Mouse (Mus musculus) heart, postnatal 0 days (tissue): Measurements from ENCODE around the gene Lyve1.

Source experiments
- CTCF ChIP-seq: IDR thresholded peaks from 2 replicates; pipeline ENCODE4 v1.5.1; 2016; ENCODE audit warnings: antibody characterized with exemption, control low read depth, low read depth
- EP300 ChIP-seq: IDR thresholded peaks from 2 replicates; pipeline ENCODE4 v1.6.1; 2016; ENCODE audit warnings: antibody characterized with exemption, low read depth

- no peak for TF ChIP-seq CTCF
- no peak for TF ChIP-seq EP300
These were observed 14.7 kb downstream of the Lyve1 start for GRCm38 (mm10) chr7:110848371-110848770.
